Mouse (Mus musculus): Measurements from ENCODE around the gene Maats1. TPM values are rescaled to one million over a fixed set of nuclear protein-coding genes. Genes with fewer than 3 reads are reported as not detected.

The Maats1 gene
- total RNA-seq (2021) = 0.36 and 0.48 TPM in 2 replicates
- long read RNA-seq, partial matches to known transcripts = 2 of 3 reads
- long read RNA-seq, other reads (novel, unspliced or antisense) = 1 of 3 reads

DNA sequence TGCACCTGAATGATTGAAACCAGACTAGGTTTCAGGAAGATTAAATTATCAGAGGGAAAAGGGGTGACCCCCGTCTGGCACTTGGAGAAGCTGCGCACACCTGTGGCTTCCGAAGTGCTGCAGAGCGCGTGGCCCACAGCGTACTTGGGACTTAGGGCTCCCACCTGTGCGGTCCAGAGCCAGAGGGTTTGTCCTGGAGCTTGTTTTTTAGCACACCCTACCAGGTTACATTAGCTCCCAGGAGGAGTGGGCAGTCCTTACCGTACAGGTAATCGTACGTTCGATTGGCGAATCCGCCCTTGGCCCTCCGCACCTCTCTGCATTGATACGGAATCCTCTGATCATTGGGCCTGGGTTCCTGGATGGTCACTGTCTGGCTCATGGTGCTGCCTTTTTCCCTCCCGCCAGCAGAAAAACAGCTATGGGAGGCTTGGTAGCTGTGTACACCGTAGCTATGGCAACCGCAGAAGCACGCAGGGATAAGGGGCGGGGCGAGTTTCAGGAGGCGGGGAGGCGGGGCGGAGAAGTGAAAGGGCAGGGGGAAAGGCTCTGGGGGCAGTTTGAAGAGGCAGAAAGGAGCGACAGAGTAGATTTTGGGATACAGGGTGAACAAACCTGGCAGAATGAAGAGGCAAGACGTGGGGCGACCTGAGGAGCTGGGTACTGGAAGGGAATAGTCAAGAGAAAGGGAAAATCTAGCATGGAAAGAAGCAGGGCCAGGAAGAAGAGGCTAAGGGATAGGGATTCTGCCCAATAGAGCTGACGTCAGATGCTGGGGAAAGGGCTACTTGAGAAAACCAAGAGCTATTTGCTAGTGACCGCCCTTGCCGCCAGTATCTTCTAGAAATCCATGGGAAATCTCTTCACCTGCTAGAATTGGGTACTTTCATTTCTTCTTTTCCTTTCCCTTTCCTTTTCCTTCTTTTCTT lies at the start of gene Maats1:
TSS of gene Maats1 (minus strand) at position 748 of the 929 bp plus-strand sequence.
- DNase-seq = peak; percentile 77

- no peak for DNase-seq
Measured at GRCm38 (mm10) chr16:38390322-38390721, 48.4 kb upstream of the Maats1 start.

- DNase-seq = no peak
Measured at GRCm38 (mm10) chr16:38389284-38389893, 47.4 kb upstream of the Maats1 start.

- no peak for DNase-seq
Measured at GRCm38 (mm10) chr16:38388757-38389156, 46.8 kb upstream of the Maats1 start.

GRCm38 (mm10) chr16:38387389-38387788 lies 45.4 kb upstream of the Maats1 start:
- DNase-seq = no peak

- DNase-seq = no peak
Measured at GRCm38 (mm10) chr16:38385700-38386099, 43.8 kb upstream of the Maats1 start.

DNA sequence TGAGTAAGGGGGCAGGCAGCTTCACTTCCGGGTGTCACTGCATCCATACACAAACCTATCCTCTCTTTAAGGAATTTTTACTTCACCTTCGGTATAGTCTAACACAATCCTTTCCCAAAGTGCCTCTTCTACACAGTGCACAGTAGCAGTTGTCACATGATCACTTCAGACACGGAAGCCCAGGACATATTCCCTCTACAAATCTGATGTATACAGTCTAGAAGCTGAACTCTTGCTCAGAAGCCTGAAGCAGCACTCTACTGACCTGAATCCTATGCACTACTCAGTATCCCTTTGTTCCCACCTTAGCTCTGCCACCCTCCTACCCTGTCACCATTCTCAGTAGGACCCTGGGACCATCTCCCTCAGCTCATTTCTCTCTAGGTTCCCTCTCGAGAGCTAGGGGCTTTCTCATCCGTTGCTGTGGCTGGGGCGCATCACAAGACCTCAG lies 43.3 kb upstream of the Maats1 start:
- DNase-seq = no peak

GRCm38 (mm10) chr16:38383683-38384082 lies 41.7 kb upstream of the Maats1 start:
- DNase-seq = no peak

- DNase-seq = no peak
Measured at GRCm38 (mm10) chr16:38379926-38380325, 38.0 kb upstream of the Maats1 start.

GRCm38 (mm10) chr16:38379493-38379892 lies 37.5 kb upstream of the Maats1 start:
- DNase-seq = no peak

GRCm38 (mm10) chr16:38379088-38379487 lies 37.1 kb upstream of the Maats1 start:
- DNase-seq = no peak

GRCm38 (mm10) chr16:38378591-38378990 lies 36.6 kb upstream of the Maats1 start:
- DNase-seq = no peak

DNA sequence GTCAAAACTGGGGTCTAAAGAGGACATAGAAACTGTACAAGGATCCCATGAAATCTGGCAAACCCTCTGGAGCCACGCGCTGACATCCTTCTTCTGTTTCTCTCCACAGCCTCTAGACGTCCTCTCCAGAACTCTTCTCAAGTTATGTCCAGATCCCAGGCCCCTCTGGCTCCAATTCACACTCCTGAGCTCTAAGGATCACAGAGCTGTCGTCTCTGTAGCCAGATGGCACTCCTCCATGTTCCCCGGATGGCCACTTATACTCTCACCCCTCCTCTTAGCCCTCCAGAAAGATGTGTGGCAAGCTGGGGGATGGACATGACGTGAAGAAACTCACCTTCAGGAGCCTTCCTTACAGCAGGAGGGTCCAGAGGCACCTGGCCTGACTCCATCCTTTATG lies 35.6 kb upstream of the Maats1 start:
- DNase-seq = no peak

DNA sequence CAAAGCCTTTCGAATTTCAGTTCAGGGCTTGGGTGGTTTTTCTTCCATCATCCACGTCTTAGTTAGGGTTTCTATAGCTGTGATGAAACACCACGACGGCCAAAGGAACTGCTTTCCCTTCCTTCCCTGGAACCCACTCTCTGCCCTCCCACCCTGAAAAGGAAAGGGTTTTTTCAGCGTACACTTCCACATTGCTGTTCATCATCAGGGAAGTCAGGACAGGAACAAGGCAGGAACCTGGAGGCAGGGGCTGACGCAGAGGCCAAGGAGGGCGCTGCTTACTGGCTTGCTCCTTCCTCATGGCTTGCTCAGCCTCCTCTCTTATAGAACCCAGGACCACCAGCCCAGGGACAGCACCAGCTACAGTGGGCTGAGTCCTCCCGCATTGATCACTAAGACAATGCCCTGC lies 34.9 kb upstream of the Maats1 start:
- DNase-seq = no peak

GRCm38 (mm10) chr16:38376163-38376840 lies 34.4 kb upstream of the Maats1 start:
- DNase-seq = peak; percentile 54

GRCm38 (mm10) chr16:38375182-38375581 lies 33.2 kb upstream of the Maats1 start:
- DNase-seq = no peak

DNA sequence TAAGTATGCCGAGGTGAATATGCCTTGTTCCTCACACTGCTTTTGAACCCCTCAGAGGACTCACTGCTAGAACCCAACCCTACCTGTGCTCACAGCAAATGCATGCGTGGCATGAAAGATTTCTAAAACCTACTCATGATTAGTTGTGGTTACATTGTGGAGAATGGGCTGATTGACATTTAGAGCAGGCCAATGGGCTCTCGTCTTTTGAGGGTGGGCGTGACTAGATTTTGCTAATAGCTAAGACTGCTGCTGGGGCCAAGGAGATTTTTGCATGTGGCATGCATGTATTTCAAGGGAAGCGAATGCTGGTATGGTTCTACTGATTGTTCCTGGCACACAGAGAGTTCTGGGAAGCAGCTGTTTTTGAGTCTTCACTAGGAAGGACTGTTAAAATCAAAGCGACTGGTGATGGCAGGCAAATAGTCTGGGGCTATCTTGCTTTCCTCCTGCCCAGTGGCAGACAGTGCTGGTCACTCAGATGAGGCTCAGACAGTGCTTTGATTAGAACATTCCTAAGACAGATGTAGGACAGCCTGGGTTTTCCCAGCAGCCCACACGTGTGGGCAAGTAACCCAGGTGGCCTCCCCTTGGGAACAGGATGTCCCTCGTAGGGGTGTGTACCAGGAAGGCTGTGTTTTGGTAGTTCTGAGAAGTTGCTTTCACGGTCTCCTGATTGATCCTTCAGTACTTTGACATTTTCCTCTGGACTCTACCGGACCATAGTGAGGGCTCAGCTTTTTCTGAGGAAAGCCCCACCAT lies 32.6 kb upstream of the Maats1 start:
- no peak for DNase-seq

GRCm38 (mm10) chr16:38373941-38374340 lies 32.0 kb upstream of the Maats1 start:
- DNase-seq = no peak

GRCm38 (mm10) chr16:38373439-38373838 lies 31.5 kb upstream of the Maats1 start:
- no peak for DNase-seq

DNA sequence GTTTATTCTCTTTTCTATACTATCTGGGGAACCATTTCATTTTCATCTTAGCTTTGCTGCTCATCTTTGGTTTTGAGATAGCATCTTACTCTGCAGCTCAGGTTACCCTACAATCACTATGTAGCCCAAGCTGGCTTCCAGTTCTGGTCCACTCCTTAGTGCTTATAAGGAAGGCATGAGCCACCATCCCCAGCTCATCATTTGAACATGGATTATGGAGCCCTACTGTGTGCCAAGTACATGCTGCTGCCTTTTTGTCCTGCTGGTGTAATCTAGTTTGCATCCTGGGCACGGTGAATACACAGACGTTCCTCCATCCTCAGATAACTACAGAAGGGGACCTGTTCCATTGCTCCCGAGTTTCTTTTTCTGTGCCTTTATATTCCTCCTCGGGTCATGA lies 30.9 kb upstream of the Maats1 start:
- DNase-seq = no peak

DNA sequence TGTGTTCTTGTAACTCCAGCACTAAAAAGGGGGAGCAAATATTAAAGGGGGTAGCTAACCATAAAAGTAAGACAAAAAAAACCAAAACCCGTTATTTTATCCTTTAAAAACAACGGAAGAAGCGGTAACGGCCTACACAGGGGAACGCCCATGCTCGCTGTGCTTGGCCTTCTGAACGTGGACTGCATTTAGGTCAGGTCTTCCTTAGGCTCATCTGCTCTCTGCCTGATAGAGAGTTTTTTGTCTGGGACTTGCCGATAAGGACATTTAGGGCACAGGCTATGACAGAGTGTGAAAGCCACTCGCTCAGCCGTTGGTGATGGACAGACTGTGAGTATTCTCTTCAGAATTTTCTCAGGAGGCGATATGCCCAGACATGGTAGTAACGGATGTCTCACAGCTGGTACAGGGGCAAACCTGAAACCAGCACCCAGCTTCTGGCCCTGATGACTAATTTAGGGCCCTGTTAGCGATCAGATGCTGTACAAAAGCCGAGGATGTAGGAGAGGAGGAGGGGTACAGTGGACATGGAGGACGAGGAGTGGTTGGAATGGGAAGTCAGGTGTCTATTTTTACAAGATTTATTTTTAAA lies 29.9 kb upstream of the Maats1 start:
- DNase-seq = no peak

Data from adrenal gland, postnatal 25 days (tissue).